Mouse (Mus musculus) embryo, embryonic 11 days (tissue): ENCODE measurements at regions not wholly inside any gene's neighbourhood (a gene's known extent, or its start where the extent isn't known, plus 50 kb on each side); places are given as distances from the start of the nearest gene placed in this dataset.

Experiments used
- DNase-seq: peaks from one replicate; pipeline ENCODE4 v3.0.0-alpha.2; 2015

- DNase-seq, result no peak
Measured at GRCm38 (mm10) chr2:148505651-148506050, 62.3 kb upstream of the Cd93 start.

GRCm38 (mm10) chr2:148503143-148503854 is 59.9 kb upstream of the Cd93 start:
- DNase-seq, result no peak

- no peak for DNase-seq
Measured at GRCm38 (mm10) chr2:148502321-148502720, 59.0 kb upstream of the Cd93 start.

GRCm38 (mm10) chr2:148500235-148500936 is 57.0 kb upstream of the Cd93 start:
- DNase-seq, result no peak

- no peak for DNase-seq
Measured at GRCm38 (mm10) chr2:148497452-148498302, 54.3 kb upstream of the Cd93 start.

- DNase-seq, result no peak
Measured at GRCm38 (mm10) chr2:148496151-148497040, 53.0 kb upstream of the Cd93 start.

- DNase-seq, result no peak
Measured at GRCm38 (mm10) chr2:148495485-148495884, 52.1 kb upstream of the Cd93 start.

- DNase-seq, result no peak
Measured at GRCm38 (mm10) chr2:148493281-148493680, 49.9 kb upstream of the Cd93 start.
